10 mouse cellular contexts compared by ENCODE assay signal in the genomic region with DNA sequence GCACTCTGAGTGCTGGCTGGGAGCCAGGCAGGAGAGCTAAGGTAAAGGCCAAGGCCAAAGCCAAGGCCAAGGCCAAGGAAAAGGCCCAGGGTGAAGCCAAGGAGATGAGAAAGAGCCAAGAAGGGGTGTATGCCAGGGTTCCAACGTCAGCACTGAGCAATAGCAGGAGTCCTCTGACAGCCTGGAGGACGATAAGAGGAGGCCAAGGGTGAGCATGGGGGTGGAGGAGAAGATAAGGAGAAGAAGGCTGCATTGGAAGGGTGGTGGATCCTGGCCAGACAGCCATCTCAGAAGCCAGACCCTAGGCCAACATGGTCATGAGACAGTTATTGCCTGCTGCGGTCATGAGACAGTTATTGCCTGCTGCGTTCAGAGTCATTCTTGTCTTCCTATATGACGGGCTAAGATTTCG. TPM values are rescaled to one million over a fixed set of nuclear protein-coding genes. Genes with fewer than 3 reads are reported as not detected.
DNase-seq lines count a peak whose midpoint lies in the region; ATAC-seq and TF ChIP-seq lines count a peak whose summit lies in the region.
"Had no signal": no experiment of that assay in that cellular context is flagged by ENCODE, and none has a peak within 500 bp of the region (broad histone marks: within the 10 kb centered on the region; RNA-seq: fewer than 3 reads in every experiment).

No protein-coding gene starts in this region.

- WGBS in kidney, embryonic 15.5 days = 71% methylated on average over 6 of the region's 6 CpGs
- WGBS in forebrain, postnatal 0 days = 89% methylated on average over 6 of the region's 6 CpGs

- peak; percentile 86; the same call in 1 of the 2 replicates for ATAC-seq in kidney, embryonic 15.5 days (replicated peaks; ENCODE audit: low FRiP score)
- ATAC-seq in forebrain, postnatal 0 days = no peak
- ATAC-seq: CD4-positive, CD25-positive, alpha-beta regulatory T cell, adult 4 months had no signal

- no peaks in the 10 kb centered on the region for H3K36me3 ChIP-seq in kidney, embryonic 15.5 days
- H3K36me3 ChIP-seq in forebrain, postnatal 0 days (ENCODE audit: insufficient read depth) = no peaks in the 10 kb centered on the region
- H3K36me3 ChIP-seq: limb, embryonic 13.5 days had no signal

- no peaks in the 10 kb centered on the region for H3K9me3 ChIP-seq in kidney, embryonic 15.5 days (replicated peaks)
- no peaks in the 10 kb centered on the region for H3K9me3 ChIP-seq in forebrain, postnatal 0 days (ENCODE audit: low read length)
- H3K9me3 ChIP-seq: limb, embryonic 13.5 days had no signal

- intact Hi-C loops in heart, postnatal 10 days (cut with DNase I) = no loop called here
- intact Hi-C loops in left cerebral cortex, postnatal 14 days (cut with DNase I) = no loop called here
- intact Hi-C loops in gastrocnemius, adult 2 months (cut with DNase I) = no loop called here

- H3K4me1 ChIP-seq in kidney, embryonic 15.5 days = no peaks in the 10 kb centered on the region
- no peaks in the 10 kb centered on the region for H3K4me1 ChIP-seq in forebrain, postnatal 0 days (ENCODE audit: insufficient read depth)

- no peak overlapping the region for H3K27ac ChIP-seq in kidney, embryonic 15.5 days
- no peak overlapping the region for H3K27ac ChIP-seq in forebrain, postnatal 0 days (ENCODE audit: low read depth, low read length)
- H3K27ac ChIP-seq in gastrocnemius, adult 2 months = no peak overlapping the region
- H3K27ac ChIP-seq: limb, embryonic 13.5 days had no signal

- TF ChIP-seq CTCF in forebrain, postnatal 0 days (IDR thresholded peaks at IDR 0.05; ENCODE audit: low read depth) = no peak
- no peak for TF ChIP-seq CTCF in gastrocnemius, adult 2 months (IDR thresholded peaks at IDR 0.05)

- H3K27me3 ChIP-seq in kidney, embryonic 15.5 days = no peaks in the 10 kb centered on the region
- no peaks in the 10 kb centered on the region for H3K27me3 ChIP-seq in forebrain, postnatal 0 days (ENCODE audit: insufficient read depth, low read length)
- H3K27me3 ChIP-seq: limb, embryonic 13.5 days had no signal

- H3K9ac ChIP-seq in kidney, embryonic 15.5 days = no peak overlapping the region
- no peak overlapping the region for H3K9ac ChIP-seq in forebrain, postnatal 0 days
- H3K9ac ChIP-seq: limb, embryonic 13.5 days had no signal

- H3K4me3 ChIP-seq in kidney, embryonic 15.5 days (replicated peaks) = no peak overlapping the region
- no peak overlapping the region for H3K4me3 ChIP-seq in forebrain, postnatal 0 days (ENCODE audit: low read depth, low read length)
- H3K4me3 ChIP-seq in gastrocnemius, adult 2 months = no peak overlapping the region
- H3K4me3 ChIP-seq: limb, embryonic 13.5 days had no signal

- DNase-seq in kidney, postnatal 14 days = no peak
- DNase-seq in c-Kit-negative CD71-positive TER-119-positive erythroid progenitor cells, embryonic 14.5 days (ENCODE audit: low read depth, low spot score) = peak; percentile 83
- DNase-seq in heart, postnatal 10 days = peak; percentile 42 to 58
- peak; percentile 49 for DNase-seq in skeletal muscle tissue, adult 2 months (ENCODE audit: low read depth, low spot score)
- no peak for DNase-seq in forebrain, postnatal 0 days
- no peak for DNase-seq in left cerebral cortex, postnatal 14 days (ENCODE audit: low spot score in 2 of 2)
- no peak for DNase-seq in gastrocnemius, adult 2 months

- H3K4me2 ChIP-seq in kidney, embryonic 15.5 days = no peak overlapping the region
- no peak overlapping the region for H3K4me2 ChIP-seq in forebrain, postnatal 0 days (ENCODE audit: low read depth)
- H3K4me2 ChIP-seq: limb, embryonic 13.5 days had no signal

RNA-seq across cellular contexts. Expression of gene Prkar2b, which starts 43.4 kb away (rescaled TPM):
- 21.1 and 22.7 TPM in 2 replicates for polyA plus RNA-seq in kidney, embryonic 15.5 days (2015; fragmentation: Nextera tagmentation; extraction: Ambion mirVana)
- 10 to 100 TPM; 15.3 to 51.6 TPM for total RNA-seq in heart, postnatal 10 days (2021)
- total RNA-seq in forebrain, postnatal 0 days (2014; rRNA removed) = 215 and 218 TPM in 2 replicates
- polyA plus RNA-seq in forebrain, postnatal 0 days (2015; fragmentation: Nextera tagmentation; extraction: Ambion mirVana) = 118 and 129 TPM in 2 replicates
- 100 to 1,000 TPM; 108 to 113 TPM for total RNA-seq in left cerebral cortex, postnatal 14 days (2021)
- total RNA-seq in gastrocnemius, adult 2 months (2021) = 1 to 10 TPM in 1 of 2 experiments, under 1 TPM in 1; 0.28 to 1.1 TPM

Comparison
In these comparisons a context has a peak if more than half of its experiments do, and no peak if none do; other contexts are left out.
1. DNase-seq: peak in c-Kit-negative CD71-positive TER-119-positive erythroid progenitor cells, embryonic 14.5 days (single experiment), heart, postnatal 10 days (2 of 2) and skeletal muscle tissue, adult 2 months (single experiment); none in kidney, postnatal 14 days (single experiment), forebrain, postnatal 0 days (single experiment), left cerebral cortex, postnatal 14 days (0 of 2) and gastrocnemius, adult 2 months (single experiment).
2. RNA of gene Prkar2b, which starts 43.4 kb away (total RNA-seq): 215 to 218 TPM in forebrain, postnatal 0 days, 108 to 113 TPM in left cerebral cortex, postnatal 14 days and 15.3 to 51.6 TPM in heart, postnatal 10 days; 0.28 to 1.1 TPM in gastrocnemius, adult 2 months; every median in the first group is over 4 times any median in the second.